Mouse (Mus musculus) embryonic facial prominence, embryonic 15.5 days (tissue): ENCODE data around the gene Rbms3. TPM values are rescaled to one million over a fixed set of nuclear protein-coding genes. Genes with fewer than 3 reads are reported as not detected.
A peak's percentile ranks its signal among the peaks of the same experiment; 100 is the strongest.

ENCODE experiments used
- ATAC-seq: fragments of 200-750 bp; cut with Nextera tagmentation; 2 replicates; pipeline ENCODE4 v1.8.0; 2017; ENCODE audit warnings: low read depth, moderate TSS enrichment; ENCODE audit not compliant: insufficient number of reproducible peaks, low FRiP score, low TSS enrichment
- H3K27ac ChIP-seq: fragments of 300-500 bp; sonication (generic); replicated peaks from 2 replicates; pipeline ENCODE4 v1.5.1; 2015; ENCODE audit warnings: mild to moderate bottlenecking, inconsistent platforms
- H3K27me3 ChIP-seq: fragments of 300-500 bp; sonication (generic); 2 replicates; pipeline ENCODE4 v1.6.1; 2015; ENCODE audit warnings: inconsistent platforms
- H3K36me3 ChIP-seq: fragments of 300-500 bp; sonication (generic); 2 replicates; pipeline ENCODE4 v1.6.1; 2015; ENCODE audit warnings: mild to moderate bottlenecking, inconsistent platforms
- H3K4me1 ChIP-seq: fragments of 300-500 bp; sonication (generic); 2 replicates; pipeline ENCODE4 v1.6.1; 2015; ENCODE audit warnings: inconsistent platforms
- H3K4me2 ChIP-seq: fragments of 300-500 bp; sonication (generic); replicated peaks from 2 replicates; pipeline ENCODE4 v1.6.1; 2015; ENCODE audit warnings: mild to moderate bottlenecking, inconsistent platforms
- H3K4me3 ChIP-seq: fragments of 300-500 bp; sonication (generic); replicated peaks from 2 replicates; pipeline ENCODE4 v1.5.1; 2015; ENCODE audit warnings: mild to moderate bottlenecking, inconsistent platforms
- H3K9ac ChIP-seq: fragments of 300-500 bp; sonication (generic); 2 replicates; pipeline ENCODE4 v1.6.1; 2015; ENCODE audit warnings: inconsistent platforms
- H3K9me3 ChIP-seq: fragments of 300-500 bp; sonication (generic); replicated peaks from 2 replicates; pipeline ENCODE4 v1.6.1; 2016; ENCODE audit warnings: inconsistent platforms
- WGBS: fragments of 180-500 bp; shearing (Covaris S2); methylation state at CpG from one replicate; pipeline ENCODE4 v1.1.7; 2015; 5-methylcytosine and 5-hydroxymethylcytosine counted together
- polyA plus RNA-seq: library from polyadenylated mRNA; unstranded; fragments of >200 nt; fragmentation: Nextera tagmentation; extraction: Ambion mirVana; gene quantifications from 2 replicates; pipeline ENCODE4 v1.2.1, GENCODE M21; 2015

Gene Rbms3
- polyA plus RNA-seq, 1 experiment from 2014 or later: 84.3 TPM

- Histone ChIP-seq H3K9ac (no peak overlapping the region), H3K27ac (no peak overlapping the region), H3K36me3 (no peaks in the 10 kb centered on the region), H3K9me3 (no peaks in the 10 kb centered on the region), H3K4me2 (no peak overlapping the region), H3K27me3 (no peaks in the 10 kb centered on the region), H3K4me1 (no peaks in the 10 kb centered on the region), H3K4me3 (no peak overlapping the region)
- WGBS: 88% methylated on average over 6 of the region's 6 CpGs
- ATAC-seq: no peak
Observed at GRCm38 (mm10) chr9:117585345-117585744, 44.4 kb downstream of the Rbms3 start.

GRCm38 (mm10) chr9:117583638-117584037, 46.1 kb downstream of the Rbms3 start:
- Histone ChIP-seq H3K36me3 (no peaks in the 10 kb centered on the region), H3K4me1 (no peaks in the 10 kb centered on the region), H3K9me3 (no peaks in the 10 kb centered on the region), H3K27me3 (no peaks in the 10 kb centered on the region), H3K9ac (no peak overlapping the region), H3K27ac (no peak overlapping the region), H3K4me3 (no peak overlapping the region), H3K4me2 (no peak overlapping the region)
- 50% methylated on average over 7 of the region's 7 CpGs for WGBS
- ATAC-seq: no peak

GRCm38 (mm10) chr9:117582591-117582990, 47.1 kb downstream of the Rbms3 start:
- H3K27ac ChIP-seq: no peak overlapping the region
- no peaks in the 10 kb centered on the region for H3K9me3 ChIP-seq
- H3K27me3 ChIP-seq: no peaks in the 10 kb centered on the region
- H3K36me3 ChIP-seq: no peaks in the 10 kb centered on the region
- ATAC-seq: no peak
- 77% methylated on average over 6 of the region's 6 CpGs for WGBS
- H3K4me2 ChIP-seq: no peak overlapping the region
- H3K4me1 ChIP-seq: no peaks in the 10 kb centered on the region
- no peak overlapping the region for H3K9ac ChIP-seq
- no peak overlapping the region for H3K4me3 ChIP-seq

- Histone ChIP-seq H3K27ac (peak overlapping the region; percentile 44), H3K27me3 (no peaks in the 10 kb centered on the region), H3K36me3 (no peaks in the 10 kb centered on the region), H3K4me3 (no peak overlapping the region), H3K9ac (no peak overlapping the region), H3K4me2 (no peak overlapping the region), H3K9me3 (no peaks in the 10 kb centered on the region), H3K4me1 (no peaks in the 10 kb centered on the region; the same call in 1 of the 2 replicates)
- ATAC-seq: no peak
- 57% methylated on average over 5 of the region's 5 CpGs for WGBS
Observed at GRCm38 (mm10) chr9:117571186-117571855, 58.4 kb downstream of the Rbms3 start.

GRCm38 (mm10) chr9:117570240-117570821, 59.4 kb downstream of the Rbms3 start:
- Histone ChIP-seq H3K4me1 (no peaks in the 10 kb centered on the region; the same call in 1 of the 2 replicates), H3K9ac (no peak overlapping the region), H3K4me2 (no peak overlapping the region), H3K27me3 (no peaks in the 10 kb centered on the region), H3K4me3 (no peak overlapping the region), H3K27ac (peak overlapping the region; percentile 44; the same call in 1 of the 2 replicates), H3K36me3 (no peaks in the 10 kb centered on the region), H3K9me3 (no peaks in the 10 kb centered on the region)
- ATAC-seq: no peak
- WGBS: 73% methylated on average over 7 of the region's 7 CpGs

GRCm38 (mm10) chr9:117566293-117566692, 63.4 kb downstream of the Rbms3 start:
- ATAC-seq: no peak
- Histone ChIP-seq H3K27ac (no peak overlapping the region; the same call in 1 of the 2 replicates), H3K36me3 (no peaks in the 10 kb centered on the region), H3K27me3 (no peaks in the 10 kb centered on the region), H3K4me3 (no peak overlapping the region), H3K9me3 (no peaks in the 10 kb centered on the region), H3K9ac (no peak overlapping the region), H3K4me2 (no peak overlapping the region), H3K4me1 (no peaks in the 10 kb centered on the region; the same call in 1 of the 2 replicates)
- WGBS: 44% methylated on average over 10 of the region's 10 CpGs

- peaks cover 6% of the 10 kb centered on the region; the same call in 1 of the 2 replicates for H3K4me1 ChIP-seq
- 83% methylated on average over 5 of the region's 5 CpGs for WGBS
Observed at GRCm38 (mm10) chr9:117558562-117558961, 71.2 kb downstream of the Rbms3 start.

GRCm38 (mm10) chr9:117554356-117554755, 75.4 kb downstream of the Rbms3 start:
- Histone ChIP-seq H3K27ac (peak overlapping the region; percentile 70), H3K4me1 (peaks cover 6% of the 10 kb centered on the region; the same call in 1 of the 2 replicates), H3K36me3 (no peaks in the 10 kb centered on the region), H3K27me3 (no peaks in the 10 kb centered on the region), H3K4me3 (no peak overlapping the region), H3K4me2 (no peak overlapping the region), H3K9ac (no peak overlapping the region), H3K9me3 (no peaks in the 10 kb centered on the region)
- ATAC-seq: peak; percentile 67; the same call in 1 of the 2 replicates

More at GRCm38 (mm10) chr9:117558562-117558961, 71.2 kb downstream of the Rbms3 start:
- Histone ChIP-seq H3K4me2 (no peak overlapping the region), H3K36me3 (no peaks in the 10 kb centered on the region), H3K9me3 (no peaks in the 10 kb centered on the region), H3K9ac (no peak overlapping the region), H3K27me3 (no peaks in the 10 kb centered on the region), H3K4me3 (no peak overlapping the region), H3K27ac (no peak overlapping the region)
- no peak for ATAC-seq

- Histone ChIP-seq H3K4me2 (no peak overlapping the region), H3K4me3 (no peak overlapping the region), H3K9me3 (no peaks in the 10 kb centered on the region), H3K27me3 (no peaks in the 10 kb centered on the region), H3K9ac (no peak overlapping the region), H3K4me1 (no peaks in the 10 kb centered on the region), H3K27ac (no peak overlapping the region), H3K36me3 (no peaks in the 10 kb centered on the region)
- ATAC-seq: no peak
- 89% methylated on average over 2 of the region's 2 CpGs for WGBS
Observed at GRCm38 (mm10) chr9:117529281-117529680, 100.4 kb downstream of the Rbms3 start.

GRCm38 (mm10) chr9:117508941-117509340, 120.8 kb downstream of the Rbms3 start:
- no peak overlapping the region for H3K4me2 ChIP-seq
- no peaks in the 10 kb centered on the region for H3K4me1 ChIP-seq
- ATAC-seq: no peak
- H3K9ac ChIP-seq: no peak overlapping the region
- H3K4me3 ChIP-seq: no peak overlapping the region
- no peaks in the 10 kb centered on the region for H3K9me3 ChIP-seq
- H3K27me3 ChIP-seq: no peaks in the 10 kb centered on the region
- H3K27ac ChIP-seq: no peak overlapping the region
- 55% methylated on average over 11 of the region's 11 CpGs for WGBS
- H3K36me3 ChIP-seq: no peaks in the 10 kb centered on the region

- H3K9ac ChIP-seq: no peak overlapping the region
- H3K4me1 ChIP-seq: no peaks in the 10 kb centered on the region
- no peaks in the 10 kb centered on the region for H3K9me3 ChIP-seq
- no peak overlapping the region for H3K4me2 ChIP-seq
- WGBS: 78% methylated on average over 2 of the region's 2 CpGs
- no peak for ATAC-seq
- no peaks in the 10 kb centered on the region for H3K36me3 ChIP-seq
- no peak overlapping the region for H3K4me3 ChIP-seq
- no peaks in the 10 kb centered on the region for H3K27me3 ChIP-seq
- H3K27ac ChIP-seq: no peak overlapping the region
Observed at GRCm38 (mm10) chr9:117491866-117492265, 137.8 kb downstream of the Rbms3 start.

- no peak for ATAC-seq
- Histone ChIP-seq H3K27me3 (no peaks in the 10 kb centered on the region), H3K4me1 (no peaks in the 10 kb centered on the region), H3K9ac (no peak overlapping the region), H3K9me3 (no peaks in the 10 kb centered on the region), H3K4me2 (no peak overlapping the region), H3K27ac (no peak overlapping the region), H3K4me3 (no peak overlapping the region), H3K36me3 (no peaks in the 10 kb centered on the region)
- WGBS: 89% methylated on average over 5 of the region's 5 CpGs
Observed at GRCm38 (mm10) chr9:117484396-117484795, 145.3 kb downstream of the Rbms3 start.
